Mouse (Mus musculus): ENCODE data around the gene Traf7.

Traf7 gene

GRCm38 (mm10) chr17:24476022-24476776 is 51.5 kb downstream of the Traf7 start:
- no peak for DNase-seq

- DNase-seq, result no peak
Measured at GRCm38 (mm10) chr17:24475586-24475985, 52.2 kb downstream of the Traf7 start.

- peak; percentile 81 for DNase-seq
Measured at GRCm38 (mm10) chr17:24474557-24474956, 53.2 kb downstream of the Traf7 start.

GRCm38 (mm10) chr17:24473612-24474275 is 54.0 kb downstream of the Traf7 start, which contains the start of gene Bricd5:
Gene Bricd5, plus strand, starts transcription at chr17:24473884.
- no peak for DNase-seq

- no peak for DNase-seq
Measured at GRCm38 (mm10) chr17:24472512-24472911, 55.2 kb downstream of the Traf7 start.

GRCm38 (mm10) chr17:24470701-24471527 is 56.8 kb downstream of the Traf7 start:
- no peak for DNase-seq

GRCm38 (mm10) chr17:24469910-24470602 is 57.7 kb downstream of the Traf7 start, which contains the start of the genes E4f1 and Pgp:
Gene E4f1, minus strand, starts transcription at chr17:24470313.
Gene Pgp, plus strand, starts transcription at chr17:24470392.
- peak; percentile 99 for DNase-seq

- DNase-seq, result no peak
Measured at GRCm38 (mm10) chr17:24469336-24469909, 58.3 kb downstream of the Traf7 start.

- DNase-seq, result no peak
Measured at GRCm38 (mm10) chr17:24468636-24469246, 59.0 kb downstream of the Traf7 start.

- no peak for DNase-seq
Measured at GRCm38 (mm10) chr17:24463374-24464133, 64.2 kb downstream of the Traf7 start.

GRCm38 (mm10) chr17:24462932-24463331 is 64.8 kb downstream of the Traf7 start:
- no peak for DNase-seq

GRCm38 (mm10) chr17:24461580-24461979 is 66.2 kb downstream of the Traf7 start:
- no peak for DNase-seq
